Mouse (Mus musculus) forebrain, embryonic 16.5 days (tissue): Measurements from ENCODE around the gene Lrp8. TPM values are rescaled to one million over a fixed set of nuclear protein-coding genes. Genes with fewer than 3 reads are reported as not detected.

Source experiments
- ATAC-seq: fragments of 200-750 bp; cut with Nextera tagmentation; 2 replicates; pipeline ENCODE4 v1.8.0; 2017; ENCODE audit warnings: mild to moderate bottlenecking, moderate library complexity
- H3K27ac ChIP-seq: fragments of 300-500 bp; sonication (generic); 2 replicates; pipeline ENCODE4 v1.5.1; 2014; ENCODE audit warnings: low read length, control low read depth
- H3K27me3 ChIP-seq: fragments of 300-500 bp; sonication (generic); replicated peaks from 2 replicates; pipeline ENCODE4 v1.6.1; 2014; ENCODE audit warnings: low read length; ENCODE audit not compliant: control insufficient read depth, insufficient read depth
- H3K36me3 ChIP-seq: fragments of 300-500 bp; sonication (generic); 2 replicates; pipeline ENCODE4 v1.6.1; 2014; ENCODE audit not compliant: control insufficient read depth, insufficient read depth
- H3K4me1 ChIP-seq: fragments of 300-500 bp; sonication (generic); replicated peaks from 2 replicates; pipeline ENCODE4 v1.6.1; 2014; ENCODE audit warnings: low read length; ENCODE audit not compliant: control insufficient read depth, insufficient read depth
- H3K4me2 ChIP-seq: fragments of 300-500 bp; sonication (generic); 2 replicates; pipeline ENCODE4 v1.6.1; 2014; ENCODE audit warnings: mild to moderate bottlenecking, low read length, control low read depth
- H3K4me3 ChIP-seq: fragments of 300-500 bp; sonication (generic); replicated peaks from 2 replicates; pipeline ENCODE4 v1.5.1; 2014; ENCODE audit warnings: mild to moderate bottlenecking, low read length, control low read depth
- H3K9ac ChIP-seq: fragments of 300-500 bp; sonication (generic); replicated peaks from 2 replicates; pipeline ENCODE4 v1.6.1; 2014; ENCODE audit warnings: low read depth, low read length, control low read depth
- H3K9me3 ChIP-seq: fragments of 300-500 bp; sonication (generic); 2 replicates; pipeline ENCODE4 v1.6.1; 2016; ENCODE audit warnings: low read length; ENCODE audit not compliant: control insufficient read depth
- WGBS: fragments of 180-500 bp; shearing (Covaris S2); extraction: QIAGEN DNeasy Blood & Tissue Kit; methylation state at CpG from one replicate; pipeline ENCODE4 v1.1.7; 2014; 5-methylcytosine and 5-hydroxymethylcytosine counted together
- polyA plus RNA-seq: library from polyadenylated mRNA; unstranded; fragments of >200 nt; fragmentation: Nextera tagmentation; extraction: Ambion mirVana; gene quantifications from 2 replicates; pipeline ENCODE4 v1.2.1, GENCODE M21; 2015

The Lrp8 gene
- polyA plus RNA-seq, 1 experiment from 2014 or later, result 71.8 TPM

- no peaks in the 10 kb centered on the region for H3K36me3 ChIP-seq
- no peak overlapping the region for H3K4me2 ChIP-seq
- WGBS, result 86% methylated on average over 2 of the region's 2 CpGs
- H3K9ac ChIP-seq, result no peak overlapping the region
- H3K9me3 ChIP-seq, result 0 out of 2 replicates have a peak, but pooled peaks cover 3% of the 10 kb centered on the region
- ATAC-seq, result no peak
- no peak overlapping the region for H3K27ac ChIP-seq
- no peak overlapping the region for H3K4me3 ChIP-seq
- H3K27me3 ChIP-seq, result no peaks in the 10 kb centered on the region
- H3K4me1 ChIP-seq, result peaks cover 16% of the 10 kb centered on the region
These were observed 27.2 kb upstream of the Lrp8 start for GRCm38 (mm10) chr4:107774868-107775267.

DNA sequence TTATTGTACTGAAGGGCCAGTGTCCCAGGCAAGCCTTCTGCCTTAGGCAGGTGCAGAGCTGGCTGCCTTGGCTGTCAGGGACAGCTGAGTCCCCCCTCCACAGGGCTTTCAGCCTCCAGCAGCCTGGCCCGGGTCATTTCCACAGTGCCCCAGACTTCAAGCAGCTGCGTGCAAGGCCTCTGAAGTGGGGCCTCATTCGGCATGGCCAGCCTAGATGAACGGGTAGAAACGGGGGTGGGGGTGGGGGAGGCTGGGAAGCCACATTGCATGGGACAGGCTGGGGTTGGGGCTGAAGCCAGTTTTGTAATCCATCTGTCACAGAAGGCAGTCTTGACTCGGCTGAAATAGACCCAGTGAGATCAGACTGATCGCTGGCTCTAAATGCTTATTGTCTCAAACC, 26.4 kb upstream of the Lrp8 start:
- Histone ChIP-seq H3K27ac (no peak overlapping the region), H3K4me3 (no peak overlapping the region), H3K9me3 (0 out of 2 replicates have a peak, but pooled peaks cover 3% of the 10 kb centered on the region), H3K36me3 (no peaks in the 10 kb centered on the region), H3K4me1 (peaks cover 22% of the 10 kb centered on the region), H3K27me3 (no peaks in the 10 kb centered on the region), H3K9ac (no peak overlapping the region; the same call in 1 of the 2 replicates), H3K4me2 (no peak overlapping the region)
- peak; percentile 59 for ATAC-seq
- 20% methylated on average over 7 of the region's 7 CpGs for whole genome bisulfite sequencing

- H3K4me3 ChIP-seq, result no peak overlapping the region
- no peak overlapping the region for H3K9ac ChIP-seq
- no peaks in the 10 kb centered on the region for H3K27me3 ChIP-seq
- no peaks in the 10 kb centered on the region for H3K36me3 ChIP-seq
- peaks cover 20% of the 10 kb centered on the region for H3K4me1 ChIP-seq
- no peak overlapping the region for H3K4me2 ChIP-seq
- 0 out of 2 replicates have a peak, but pooled peaks cover 3% of the 10 kb centered on the region for H3K9me3 ChIP-seq
- WGBS, result 91% methylated on average over 5 of the region's 5 CpGs
- H3K27ac ChIP-seq, result no peak overlapping the region
- ATAC-seq, result no peak
These were observed 24.9 kb upstream of the Lrp8 start for GRCm38 (mm10) chr4:107776990-107777673.

- Histone ChIP-seq H3K27ac (no peak overlapping the region), H3K9ac (no peak overlapping the region), H3K36me3 (no peaks in the 10 kb centered on the region), H3K27me3 (no peaks in the 10 kb centered on the region), H3K9me3 (no peaks in the 10 kb centered on the region), H3K4me3 (no peak overlapping the region), H3K4me1 (peaks cover 11% of the 10 kb centered on the region), H3K4me2 (no peak overlapping the region)
- WGBS, result 54% methylated on average over 10 of the region's 10 CpGs
- ATAC-seq, result no peak
These were observed 18.5 kb upstream of the Lrp8 start for GRCm38 (mm10) chr4:107783541-107783940.

DNA sequence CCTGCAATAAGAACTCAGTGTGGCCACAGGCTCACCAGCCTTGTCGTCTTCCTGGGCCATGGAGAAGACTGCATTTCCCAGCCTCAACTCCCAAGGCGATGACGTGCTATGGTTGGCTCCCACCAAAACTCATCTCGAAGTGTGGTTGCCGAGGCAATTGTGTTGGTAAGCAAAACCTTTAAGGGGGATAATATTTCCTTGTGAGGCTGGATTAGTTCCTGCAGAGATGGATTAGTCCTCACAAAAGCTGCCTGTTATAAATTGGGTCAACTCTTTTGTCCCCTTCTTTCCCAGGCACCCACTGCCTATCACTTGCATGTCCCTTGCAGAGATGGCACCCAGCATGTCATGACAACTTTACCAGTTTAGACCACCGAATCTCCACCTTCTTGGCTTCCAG, 13.2 kb upstream of the Lrp8 start:
- Histone ChIP-seq H3K4me3 (no peak overlapping the region), H3K4me2 (no peak overlapping the region), H3K9me3 (no peaks in the 10 kb centered on the region), H3K4me1 (peaks cover 1% of the 10 kb centered on the region; the same call in 1 of the 2 replicates), H3K9ac (no peak overlapping the region), H3K27ac (no peak overlapping the region), H3K36me3 (no peaks in the 10 kb centered on the region), H3K27me3 (no peaks in the 10 kb centered on the region)
- WGBS, result 69% methylated on average over 6 of the region's 6 CpGs
- ATAC-seq, result no peak

DNA sequence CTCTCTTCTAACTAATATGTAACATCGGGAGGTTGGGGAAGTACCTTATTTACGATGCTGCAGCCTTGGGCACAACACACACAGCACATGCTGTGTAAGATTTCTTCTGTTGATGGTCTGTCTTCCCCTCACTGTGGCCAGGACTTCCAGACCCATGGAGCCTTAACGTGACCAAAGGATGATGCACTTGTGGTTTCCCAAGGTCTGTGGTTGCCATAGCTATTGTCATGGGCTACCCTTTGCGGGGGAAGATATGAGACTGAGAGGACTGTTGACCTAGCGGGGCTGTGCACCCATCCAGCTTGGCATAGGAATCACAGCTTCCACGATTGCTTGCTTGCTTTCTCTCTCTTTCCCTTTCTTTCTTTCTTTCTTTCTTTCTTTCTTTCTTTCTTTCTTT, 1.3 kb upstream of the Lrp8 start:
- ATAC-seq, result no peak
- Histone ChIP-seq H3K9me3 (no peaks in the 10 kb centered on the region), H3K27ac (peak overlapping the region; percentile 47; the same call in 1 of the 2 replicates), H3K9ac (no peak overlapping the region), H3K4me3 (no peak overlapping the region), H3K27me3 (no peaks in the 10 kb centered on the region), H3K36me3 (no peaks in the 10 kb centered on the region), H3K4me1 (peaks cover 29% of the 10 kb centered on the region), H3K4me2 (no peak overlapping the region)
- 76% methylated on average over 6 of the region's 6 CpGs for WGBS

DNA sequence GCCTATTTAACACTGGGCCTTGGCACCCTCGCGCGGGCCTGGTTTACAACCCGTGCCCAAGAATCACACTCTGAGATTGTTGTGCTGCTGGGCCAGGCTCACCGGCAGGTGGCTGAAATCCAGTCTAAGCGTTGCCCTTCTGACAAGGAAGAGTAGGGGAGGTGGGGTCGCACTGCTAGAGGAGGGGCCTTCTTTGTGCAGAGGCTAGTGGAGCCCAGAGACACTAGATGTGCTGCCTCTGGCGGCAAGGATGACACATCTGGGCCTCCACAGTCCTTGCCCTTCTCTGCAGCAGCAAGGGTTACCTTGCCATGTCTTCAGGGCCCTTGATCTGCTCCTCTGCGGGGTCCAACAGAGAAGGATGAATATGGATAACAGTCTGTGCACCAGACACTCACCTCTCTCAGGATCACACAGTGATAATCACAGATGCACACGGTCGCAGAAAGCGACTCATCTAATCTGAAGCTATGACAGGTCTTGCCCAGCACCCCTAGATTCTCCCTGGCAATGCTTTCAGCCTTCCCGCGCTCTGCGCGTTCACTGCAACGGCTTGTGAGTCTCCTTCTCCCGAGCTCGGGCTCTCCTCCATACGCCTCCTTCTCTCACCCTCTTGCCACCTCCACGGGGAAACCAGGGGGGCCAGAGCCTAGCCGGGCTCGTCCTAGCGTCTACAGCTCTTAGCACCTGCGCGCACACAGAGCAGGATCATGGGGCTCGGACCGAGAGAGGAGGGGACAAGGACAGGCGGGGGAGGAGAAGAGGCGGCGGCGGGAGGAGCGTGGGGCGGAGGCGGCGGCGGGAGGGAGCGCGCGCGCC, 486 bp upstream of the Lrp8 start:
- peak overlapping the region; percentile 82 for H3K4me3 ChIP-seq
- peak overlapping the region; percentile 96 for H3K9ac ChIP-seq
- no peaks in the 10 kb centered on the region for H3K9me3 ChIP-seq
- peak; percentile 81 for ATAC-seq
- H3K4me2 ChIP-seq, result peak overlapping the region; percentile 95
- peak overlapping the region; percentile 99 for H3K27ac ChIP-seq
- no peaks in the 10 kb centered on the region for H3K27me3 ChIP-seq
- no peaks in the 10 kb centered on the region for H3K36me3 ChIP-seq
- peaks cover 37% of the 10 kb centered on the region for H3K4me1 ChIP-seq
- WGBS, result 1% methylated on average over 40 of the region's 41 CpGs

DNA sequence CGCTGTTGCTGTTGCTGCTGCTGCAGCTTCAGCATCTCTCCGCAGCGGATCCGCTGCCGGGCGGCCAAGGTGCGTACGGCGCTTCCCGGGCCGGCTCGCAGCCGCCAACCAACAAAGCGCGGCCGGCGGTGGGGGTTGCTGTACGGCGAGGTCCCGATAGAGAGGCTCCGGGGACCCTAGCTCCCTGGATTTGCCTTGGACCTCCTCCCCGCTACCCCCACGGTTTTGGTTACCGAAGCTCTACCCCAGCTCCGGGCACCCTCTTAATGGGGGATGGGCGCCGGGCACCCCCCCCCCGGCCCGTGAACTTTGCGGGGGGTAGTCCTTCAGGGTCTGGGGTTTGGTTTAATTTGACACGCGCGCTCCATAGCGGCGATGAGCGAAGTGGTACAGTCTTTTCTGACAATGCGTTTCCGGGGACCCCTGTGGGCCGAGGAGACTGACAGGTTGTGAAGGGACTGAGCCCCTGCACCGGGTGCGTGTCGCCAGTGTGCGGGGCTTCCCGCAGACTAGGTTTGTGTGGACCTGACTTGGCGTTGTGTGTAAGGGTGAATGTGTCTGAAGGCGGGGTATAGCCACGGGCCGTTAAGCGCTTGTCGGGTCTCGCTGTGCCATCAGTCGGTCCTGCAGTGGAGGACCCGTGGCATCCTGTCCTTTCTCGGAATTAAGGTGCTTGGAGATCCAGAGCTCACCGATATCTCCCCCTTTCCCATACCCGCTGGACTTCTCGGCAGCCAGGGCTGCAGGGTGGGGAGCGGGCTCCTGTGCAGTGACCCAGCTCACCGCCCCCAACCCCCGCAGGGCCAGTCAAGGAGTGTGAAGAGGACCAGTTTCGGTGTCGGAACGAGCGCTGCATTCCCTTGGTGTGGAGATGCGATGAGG, 630 bp downstream of the Lrp8 start:
- Histone ChIP-seq H3K4me2 (peak overlapping the region; percentile 95), H3K4me3 (peak overlapping the region; percentile 82), H3K27me3 (no peaks in the 10 kb centered on the region), H3K36me3 (no peaks in the 10 kb centered on the region), H3K9ac (peak overlapping the region; percentile 96), H3K4me1 (peaks cover 47% of the 10 kb centered on the region), H3K9me3 (no peaks in the 10 kb centered on the region), H3K27ac (peak overlapping the region; percentile 99)
- under 1% methylated on average over 65 of the region's 65 CpGs for WGBS
- peak; percentile 5 for ATAC-seq
